Mouse (Mus musculus) spleen, adult 2 months (tissue): ENCODE measurements around the gene Snai1.

Experiments
- CTCF ChIP-seq: fragments of 200-500 bp; IDR thresholded peaks from 2 replicates; pipeline ENCODE4 v1.5.1; 2011; ENCODE audit warnings: mild to moderate bottlenecking, inconsistent platforms; ENCODE audit not compliant: insufficient read depth, insufficient read length, insufficient replicate concordance; ENCODE audit errors: extremely low read depth
- POLR2A ChIP-seq: fragments of 200-500 bp; IDR thresholded peaks from 2 replicates; pipeline ENCODE4 v1.6.1; 2011; ENCODE audit warnings: low read depth, low read length, inconsistent platforms

DNA sequence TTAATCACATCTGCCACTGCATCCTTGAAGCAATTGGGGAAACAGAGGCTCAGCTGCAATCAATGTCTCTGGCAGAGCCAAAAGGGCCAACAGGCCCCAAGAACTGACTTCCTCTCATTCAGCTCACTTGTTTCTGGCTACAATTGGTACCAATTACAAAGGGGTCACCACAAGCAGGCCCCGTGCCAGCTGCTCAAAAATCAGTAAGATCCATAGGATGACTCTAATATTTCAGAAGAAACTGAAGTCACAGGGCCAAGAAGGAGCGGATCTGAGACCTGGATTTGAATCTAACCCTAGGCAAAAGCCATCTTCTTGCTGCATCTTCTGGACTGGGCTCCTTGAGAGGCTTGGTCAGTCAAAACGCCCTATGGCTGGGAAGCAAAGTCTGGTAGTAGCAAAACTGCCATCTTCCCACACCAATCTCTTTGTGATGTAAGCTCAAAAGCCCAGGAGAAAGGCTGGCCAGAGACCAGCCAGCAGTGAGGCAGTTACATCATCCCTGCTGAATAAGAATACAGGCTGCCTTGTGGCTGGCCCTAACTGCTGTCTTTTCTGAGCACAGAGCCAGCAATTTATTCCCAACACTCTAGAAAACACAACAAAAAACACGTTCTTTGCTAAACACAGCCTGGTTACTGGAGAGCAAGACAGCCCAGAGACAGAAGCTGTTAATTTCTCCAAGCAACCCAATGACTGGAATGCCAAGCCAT, 47.0 kb upstream of the Snai1 start:
- TF ChIP-seq POLR2A: no peak
- TF ChIP-seq CTCF: no peak
